Mouse (Mus musculus) brain, embryonic 18.5 days (tissue): Measurements from ENCODE around the gene Pde4d.

Source experiments
- DNase-seq: peaks from one replicate; pipeline ENCODE4 v3.0.0-alpha.2; 2012; ENCODE audit warnings: low read depth, low spot score

The Pde4d gene

DNA sequence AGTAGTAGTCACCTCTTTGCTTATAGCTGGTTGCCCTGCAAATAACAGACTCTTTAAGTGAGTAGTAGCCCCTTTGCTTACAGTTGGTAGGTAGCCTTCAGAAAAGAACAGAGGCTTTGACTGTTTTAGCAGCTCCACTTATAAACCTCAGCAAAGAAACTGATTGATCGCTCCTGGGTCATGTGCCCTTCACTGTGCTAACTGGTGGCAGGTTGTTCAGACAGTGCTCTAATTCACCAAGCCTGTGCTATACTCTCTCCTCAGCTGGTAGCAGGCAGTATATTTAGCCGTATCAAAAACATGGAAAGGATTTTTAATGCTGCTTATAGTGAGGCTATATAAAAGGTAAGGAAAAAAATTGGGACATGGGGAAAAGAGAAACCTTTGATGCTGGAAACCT lies 370.7 kb downstream of the Pde4d start:
- no peak for DNase-seq

- DNase-seq, result no peak
Measured at GRCm38 (mm10) chr13:108821270-108821669, 371.5 kb downstream of the Pde4d start.

- DNase-seq, result no peak
Measured at GRCm38 (mm10) chr13:108824638-108825310, 375.0 kb downstream of the Pde4d start.

- no peak for DNase-seq
Measured at GRCm38 (mm10) chr13:108825501-108825900, 375.8 kb downstream of the Pde4d start.

- DNase-seq, result no peak
Measured at GRCm38 (mm10) chr13:108834197-108834596, 384.4 kb downstream of the Pde4d start.

DNA sequence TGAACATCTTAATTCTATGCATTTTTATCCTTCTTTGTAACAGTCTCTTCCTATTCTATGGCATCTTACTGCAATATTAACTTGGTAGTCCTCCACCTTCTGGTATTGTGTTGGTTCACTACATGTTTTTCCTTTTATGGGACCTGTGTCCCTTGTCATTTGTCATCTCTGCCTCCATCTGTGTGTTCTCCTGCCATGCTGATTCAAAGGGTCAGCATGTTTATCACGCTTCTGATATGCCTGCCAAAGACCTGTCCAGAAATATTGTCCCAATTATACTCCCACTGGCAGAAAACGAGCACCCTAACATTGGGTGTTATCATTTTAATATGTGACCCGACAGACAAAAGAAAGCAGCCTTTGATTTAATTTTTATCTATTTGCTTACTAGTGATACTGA lies 386.6 kb downstream of the Pde4d start:
- no peak for DNase-seq

DNA sequence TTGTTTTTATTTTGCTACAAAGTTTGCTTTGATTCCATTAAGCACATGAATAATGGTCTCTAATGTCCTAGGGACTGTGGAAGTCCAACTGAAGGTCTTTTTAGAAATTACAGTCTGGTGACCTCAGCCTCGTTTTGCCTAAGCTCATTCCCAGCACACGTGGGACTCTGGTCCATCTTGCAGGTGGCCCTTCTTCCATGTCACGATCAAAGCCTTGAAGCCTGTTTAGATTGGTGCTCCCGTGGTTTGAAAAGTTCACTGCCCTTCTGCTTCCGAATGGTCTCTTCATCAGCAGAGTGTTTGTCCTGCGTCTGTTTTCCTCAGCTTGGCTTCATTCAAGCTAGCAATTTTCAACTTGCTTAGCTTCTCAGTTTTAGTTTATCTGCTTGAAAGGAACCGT lies 389.4 kb downstream of the Pde4d start:
- no peak for DNase-seq

GRCm38 (mm10) chr13:108854090-108854489 lies 404.3 kb downstream of the Pde4d start:
- no peak for DNase-seq

GRCm38 (mm10) chr13:108856776-108857435 lies 407.2 kb downstream of the Pde4d start:
- DNase-seq, result no peak

DNA sequence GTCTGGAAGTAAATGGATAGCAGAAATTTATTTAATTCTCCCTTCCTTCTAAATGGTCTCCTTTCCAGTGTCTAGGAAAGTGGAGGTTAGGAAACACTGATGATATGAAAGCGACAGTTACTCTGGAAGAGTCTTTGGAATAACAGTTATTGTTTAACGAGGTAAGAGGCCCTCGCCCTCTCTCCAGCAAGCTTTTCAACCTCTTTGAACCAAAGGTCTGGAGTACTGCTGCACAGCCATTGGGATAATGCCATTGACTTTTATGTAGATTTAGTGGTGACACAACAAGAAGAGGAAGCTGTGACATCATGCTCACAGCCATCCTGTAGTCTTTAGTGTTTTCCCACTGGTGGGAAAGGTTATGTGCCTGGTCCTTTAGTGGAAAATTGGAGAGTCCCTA lies 409.6 kb downstream of the Pde4d start:
- DNase-seq, result no peak

- DNase-seq, result no peak
Measured at GRCm38 (mm10) chr13:108860737-108861136, 411.0 kb downstream of the Pde4d start.

- DNase-seq, result no peak
Measured at GRCm38 (mm10) chr13:108861707-108862106, 412.0 kb downstream of the Pde4d start.

DNA sequence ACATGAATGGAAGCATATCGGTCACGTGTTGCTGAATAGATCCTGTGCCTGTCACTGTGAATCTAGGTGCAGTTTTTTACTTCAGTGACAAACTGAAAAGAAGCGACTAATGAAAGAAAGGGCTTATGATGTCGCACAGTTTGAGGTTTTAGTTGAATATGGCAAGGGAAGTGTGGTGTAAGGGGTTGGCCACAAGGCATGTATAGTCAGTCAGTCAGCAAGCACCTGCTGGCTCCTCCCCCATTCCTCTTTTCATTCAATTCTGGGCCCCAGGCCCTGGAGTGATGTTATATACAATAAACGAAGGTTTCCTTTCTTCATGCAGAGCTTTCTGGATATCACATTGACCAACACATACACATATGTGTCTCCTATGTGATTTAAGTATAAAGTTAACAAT lies 412.4 kb downstream of the Pde4d start:
- no peak for DNase-seq

- DNase-seq, result no peak
Measured at GRCm38 (mm10) chr13:108900160-108900559, 450.4 kb downstream of the Pde4d start.

- no peak for DNase-seq
Measured at GRCm38 (mm10) chr13:108905121-108905520, 455.4 kb downstream of the Pde4d start.

DNA sequence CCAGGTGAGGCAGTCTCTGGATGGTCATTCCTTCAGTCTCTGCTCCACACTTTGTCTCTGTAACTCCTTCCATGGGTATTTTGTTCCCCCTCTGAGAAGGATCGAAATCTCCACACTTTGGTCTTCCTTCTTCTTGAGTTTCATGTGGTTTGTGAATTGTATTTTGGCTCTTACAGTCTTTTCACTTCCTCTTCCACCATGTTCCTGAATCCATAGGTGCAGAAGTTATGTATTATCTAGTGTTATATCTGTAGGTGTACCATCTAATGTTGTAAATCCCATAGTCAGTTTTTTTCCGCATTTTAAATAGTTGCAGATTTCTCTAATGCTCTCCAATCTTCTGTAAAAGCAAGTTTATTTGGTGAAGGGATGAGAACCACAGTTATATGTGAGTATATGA lies 459.4 kb downstream of the Pde4d start:
- no peak for DNase-seq

GRCm38 (mm10) chr13:108914626-108915025 lies 464.9 kb downstream of the Pde4d start:
- no peak for DNase-seq

- no peak for DNase-seq
Measured at GRCm38 (mm10) chr13:108921146-108921545, 471.4 kb downstream of the Pde4d start.

GRCm38 (mm10) chr13:108934854-108935253 lies 485.1 kb downstream of the Pde4d start:
- DNase-seq, result no peak

- DNase-seq, result no peak
Measured at GRCm38 (mm10) chr13:108937272-108937671, 487.5 kb downstream of the Pde4d start.

GRCm38 (mm10) chr13:108952911-108953310 lies 503.2 kb downstream of the Pde4d start:
- no peak for DNase-seq

- DNase-seq, result no peak
Measured at GRCm38 (mm10) chr13:108956059-108956458, 506.3 kb downstream of the Pde4d start.

- DNase-seq, result no peak
Measured at GRCm38 (mm10) chr13:108964056-108964455, 514.3 kb downstream of the Pde4d start.
